Mouse (Mus musculus): Measurements from ENCODE around the gene Cmss1. TPM values are rescaled to one million over a fixed set of nuclear protein-coding genes. Genes with fewer than 3 reads are reported as not detected.

Gene Cmss1
- total RNA-seq, 2 experiments from 2014 or later, result 12.1 to 16.9 TPM

GRCm38 (mm10) chr16:57269751-57270150 is 336.9 kb downstream of the Cmss1 start:
- ATAC-seq (replicated peaks; ENCODE audit: low FRiP score, poor library complexity, severe bottlenecking), result no peak

- no peak for ATAC-seq (replicated peaks; ENCODE audit: low FRiP score, poor library complexity, severe bottlenecking)
Observed at GRCm38 (mm10) chr16:57268058-57268841, 338.4 kb downstream of the Cmss1 start.

GRCm38 (mm10) chr16:57267068-57267467 is 339.6 kb downstream of the Cmss1 start:
- ATAC-seq (replicated peaks; ENCODE audit: low FRiP score, poor library complexity, severe bottlenecking), result no peak

DNA sequence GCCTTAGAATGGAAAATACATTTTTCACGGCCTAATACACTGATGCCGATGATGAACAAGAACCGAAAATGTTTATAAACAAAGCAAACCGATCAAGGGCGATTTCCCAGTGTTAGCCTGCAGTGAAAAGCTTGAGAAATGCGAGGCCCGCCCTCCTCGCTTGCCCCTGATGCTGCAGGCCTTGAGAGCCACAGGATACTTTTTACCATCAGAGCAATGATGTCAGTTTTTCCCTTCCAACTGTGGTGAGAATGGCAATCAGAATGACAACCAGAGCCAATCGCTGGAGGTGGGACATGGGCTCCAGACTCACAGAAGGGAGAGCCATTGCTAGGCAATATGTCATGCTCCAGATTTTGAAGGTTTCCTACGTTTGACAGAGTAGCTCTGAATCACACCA is 346.5 kb downstream of the Cmss1 start:
- ATAC-seq (replicated peaks; ENCODE audit: low FRiP score, poor library complexity, severe bottlenecking), result no peak

GRCm38 (mm10) chr16:57259356-57260083 is 347.1 kb downstream of the Cmss1 start:
- no peak for ATAC-seq (replicated peaks; ENCODE audit: low FRiP score, poor library complexity, severe bottlenecking)

Other genes with a start within 250 kb of the Cmss1 start
- not detected in 2 replicates for gene Col8a1, start 147.9 kb upstream of the Cmss1 start, total RNA-seq (2015; ENCODE audit: low replicate concordance)
- 0.56 TPM in 1 of 2 replicates, not detected in the other for gene Col8a1, start 147.9 kb upstream of the Cmss1 start, total RNA-seq (2017; ENCODE audit: low replicate concordance)

All from erythroblast, adult 5-6 weeks (primary cell).